In genomic region chr9:109894413-109895090, GRCm38 (mm10) we compare ENCODE assay signal across 8 mouse cellular contexts. TPM values are rescaled to one million over a fixed set of nuclear protein-coding genes. Genes with fewer than 3 reads are reported as not detected.
DNase-seq lines count a peak whose midpoint lies in the region; ATAC-seq and TF ChIP-seq lines count a peak whose summit lies in the region.

No protein-coding gene starts in this region.

- H3K27me3 ChIP-seq in embryonic facial prominence, embryonic 15.5 days: no peaks in the 10 kb centered on the region
- no peaks in the 10 kb centered on the region for H3K27me3 ChIP-seq in heart, embryonic 10.5 days (ENCODE audit: insufficient read depth, poor library complexity, severe bottlenecking)
- no peaks in the 10 kb centered on the region for H3K27me3 ChIP-seq in limb, embryonic 14.5 days (ENCODE audit: control insufficient read depth, insufficient read depth, low read length)
- H3K27me3 ChIP-seq in midbrain, postnatal 0 days (ENCODE audit: insufficient read depth, low read length): no peaks in the 10 kb centered on the region
- no peaks in the 10 kb centered on the region for H3K27me3 ChIP-seq in stomach, embryonic 16.5 days (ENCODE audit: control insufficient read depth, insufficient read depth, low read length)

- peak overlapping the region; percentile 31 for H3K27ac ChIP-seq in embryonic facial prominence, embryonic 15.5 days (replicated peaks)
- H3K27ac ChIP-seq in heart, embryonic 10.5 days: peak overlapping the region; percentile 76
- peak overlapping the region; percentile 70 for H3K27ac ChIP-seq in limb, embryonic 14.5 days (replicated peaks; ENCODE audit: low read depth, low read length)
- H3K27ac ChIP-seq in midbrain, postnatal 0 days (ENCODE audit: low read depth, low read length): peak overlapping the region; percentile 26; the same call in 1 of the 2 replicates
- peak overlapping the region; percentile 50; the same call in 1 of the 2 replicates for H3K27ac ChIP-seq in stomach, embryonic 16.5 days (ENCODE audit: low read length)

- peak; percentile 93 for TF ChIP-seq CTCF in midbrain, postnatal 0 days (IDR thresholded peaks at IDR 0.05)

- ATAC-seq in embryonic facial prominence, embryonic 15.5 days (ENCODE audit: insufficient number of reproducible peaks, low FRiP score, low TSS enrichment, low read depth): peak; percentile 87
- peak; percentile 88 for ATAC-seq in limb, embryonic 14.5 days (ENCODE audit: low FRiP score, low read depth)
- ATAC-seq in midbrain, postnatal 0 days (ENCODE audit: low FRiP score): peak; percentile 86; the same call in 1 of the 2 replicates
- ATAC-seq in stomach, embryonic 16.5 days (ENCODE audit: insufficient read depth, low FRiP score): peak; percentile 72; the same call in 1 of the 2 replicates

- H3K4me3 ChIP-seq in embryonic facial prominence, embryonic 15.5 days (replicated peaks): no peak overlapping the region
- H3K4me3 ChIP-seq in heart, embryonic 10.5 days: no peak overlapping the region
- no peak overlapping the region for H3K4me3 ChIP-seq in limb, embryonic 14.5 days (replicated peaks; ENCODE audit: low read length)
- H3K4me3 ChIP-seq in midbrain, postnatal 0 days (ENCODE audit: low read depth, low read length): no peak overlapping the region
- no peak overlapping the region for H3K4me3 ChIP-seq in stomach, embryonic 16.5 days (replicated peaks; ENCODE audit: low read length)

- H3K4me1 ChIP-seq in embryonic facial prominence, embryonic 15.5 days: peaks cover 12% of the 10 kb centered on the region
- H3K4me1 ChIP-seq in heart, embryonic 10.5 days: peaks cover 13% of the 10 kb centered on the region
- 0 out of 2 replicates have a peak, but pooled peaks cover 3% of the 10 kb centered on the region for H3K4me1 ChIP-seq in limb, embryonic 14.5 days (ENCODE audit: control insufficient read depth, insufficient read depth, low read length)
- no peaks in the 10 kb centered on the region for H3K4me1 ChIP-seq in midbrain, postnatal 0 days (ENCODE audit: insufficient read depth, low read length)
- peaks cover 4% of the 10 kb centered on the region for H3K4me1 ChIP-seq in stomach, embryonic 16.5 days (ENCODE audit: control insufficient read depth, insufficient read depth, low read length)

- 21% methylated on average over 6 of the region's 6 CpGs for WGBS in embryonic facial prominence, embryonic 15.5 days
- 36% methylated on average over 6 of the region's 6 CpGs for WGBS in heart, embryonic 10.5 days
- 35% methylated on average over 6 of the region's 6 CpGs for WGBS in limb, embryonic 14.5 days
- 37% methylated on average over 6 of the region's 6 CpGs for WGBS in midbrain, postnatal 0 days
- WGBS in stomach, embryonic 16.5 days: 29% methylated on average over 6 of the region's 6 CpGs

- peak; percentile 63 for DNase-seq in A20 (ENCODE audit: low read depth, low spot score)
- peak; percentile 90 for DNase-seq in adrenal gland, postnatal 14 days
- DNase-seq in heart, embryonic 10.5 days (ENCODE audit: low spot score): peak; percentile 89
- peak; percentile 90 for DNase-seq in kidney, adult 9 months
- peak; percentile 85 for DNase-seq in limb, embryonic 14.5 days (ENCODE audit: low spot score)
- peak; percentile 90 for DNase-seq in midbrain, postnatal 0 days (ENCODE audit: low spot score)

- H3K36me3 ChIP-seq in embryonic facial prominence, embryonic 15.5 days: peaks cover 46% of the 10 kb centered on the region
- H3K36me3 ChIP-seq in heart, embryonic 10.5 days: peaks cover 59% of the 10 kb centered on the region
- H3K36me3 ChIP-seq in limb, embryonic 14.5 days (ENCODE audit: control insufficient read depth, insufficient read depth, low read length): peaks cover 51% of the 10 kb centered on the region
- peaks cover 28% of the 10 kb centered on the region for H3K36me3 ChIP-seq in midbrain, postnatal 0 days (ENCODE audit: insufficient read depth, low read length)
- H3K36me3 ChIP-seq in stomach, embryonic 16.5 days (ENCODE audit: control insufficient read depth, insufficient read depth, low read length): peaks cover 9% of the 10 kb centered on the region

- H3K9me3 ChIP-seq in embryonic facial prominence, embryonic 15.5 days (replicated peaks): no peaks in the 10 kb centered on the region
- no peaks in the 10 kb centered on the region for H3K9me3 ChIP-seq in heart, embryonic 10.5 days
- H3K9me3 ChIP-seq in limb, embryonic 14.5 days (ENCODE audit: control insufficient read depth, low read length): no peaks in the 10 kb centered on the region
- H3K9me3 ChIP-seq in midbrain, postnatal 0 days (ENCODE audit: low read length): no peaks in the 10 kb centered on the region
- H3K9me3 ChIP-seq in stomach, embryonic 16.5 days (replicated peaks; ENCODE audit: control insufficient read depth, low read length): no peaks in the 10 kb centered on the region

- TF ChIP-seq POLR2A in limb, embryonic 14.5 days (IDR thresholded peaks at IDR 0.05; ENCODE audit: borderline replicate concordance, extremely low read depth, insufficient read depth, insufficient read length): no peak

- H3K9ac ChIP-seq in embryonic facial prominence, embryonic 15.5 days: no peak overlapping the region
- H3K9ac ChIP-seq in limb, embryonic 14.5 days (ENCODE audit: low read depth, low read length, severe bottlenecking): no peak overlapping the region
- H3K9ac ChIP-seq in midbrain, postnatal 0 days (replicated peaks; ENCODE audit: low read length, poor library complexity, severe bottlenecking): peak overlapping the region; percentile 39; the same call in 1 of the 2 replicates
- peak overlapping the region; percentile 14; the same call in 1 of the 2 replicates for H3K9ac ChIP-seq in stomach, embryonic 16.5 days (ENCODE audit: low read length)

- no peak overlapping the region for H3K4me2 ChIP-seq in embryonic facial prominence, embryonic 15.5 days (replicated peaks)
- H3K4me2 ChIP-seq in limb, embryonic 14.5 days (replicated peaks; ENCODE audit: low read depth, low read length, severe bottlenecking): no peak overlapping the region
- no peak overlapping the region for H3K4me2 ChIP-seq in midbrain, postnatal 0 days (ENCODE audit: low read depth, low read length, poor library complexity, severe bottlenecking)
- H3K4me2 ChIP-seq in stomach, embryonic 16.5 days (ENCODE audit: low read depth, low read length): no peak overlapping the region

RNA-seq across cellular contexts. Expression of gene Cdc25a, which starts 19.2 kb away (rescaled TPM):
- 14.6 and 16.7 TPM in 2 replicates for total RNA-seq in adrenal gland, postnatal 14 days (2021)
- polyA plus RNA-seq in embryonic facial prominence, embryonic 15.5 days (2015; fragmentation: Nextera tagmentation; extraction: Ambion mirVana): 26.2 and 26.8 TPM in 2 replicates
- 24.5 and 37.8 TPM in 2 replicates for polyA plus RNA-seq in heart, embryonic 10.5 days (2016; fragmentation: Nextera tagmentation; extraction: Ambion mirVana)
- 24.8 and 26.1 TPM in 2 replicates for polyA plus RNA-seq in limb, embryonic 14.5 days (2012; rRNA removed)
- polyA plus RNA-seq in limb, embryonic 14.5 days (2014; fragmentation: Nextera tagmentation; extraction: Ambion mirVana): 26.8 and 29.4 TPM in 2 replicates
- 7.5 and 11.8 TPM in 2 replicates for total RNA-seq in midbrain, postnatal 0 days (2014; rRNA removed)
- polyA plus RNA-seq in midbrain, postnatal 0 days (2015; fragmentation: Nextera tagmentation; extraction: Ambion mirVana): 6.7 and 6.8 TPM in 2 replicates
- polyA plus RNA-seq in stomach, embryonic 16.5 days (2015; fragmentation: Nextera tagmentation; extraction: Ambion mirVana): 26.0 and 26.6 TPM in 2 replicates

RNA-seq across cellular contexts. Expression of gene Map4, which starts 36.7 kb away (rescaled TPM):
- total RNA-seq in adrenal gland, postnatal 14 days (2021): 85.4 and 94.2 TPM in 2 replicates
- polyA plus RNA-seq in embryonic facial prominence, embryonic 15.5 days (2015; fragmentation: Nextera tagmentation; extraction: Ambion mirVana): 80.1 and 82.4 TPM in 2 replicates
- 69.1 and 88.4 TPM in 2 replicates for polyA plus RNA-seq in heart, embryonic 10.5 days (2016; fragmentation: Nextera tagmentation; extraction: Ambion mirVana)
- polyA plus RNA-seq in limb, embryonic 14.5 days (2012; rRNA removed): 161 and 220 TPM in 2 replicates
- 76.1 and 76.6 TPM in 2 replicates for polyA plus RNA-seq in limb, embryonic 14.5 days (2014; fragmentation: Nextera tagmentation; extraction: Ambion mirVana)
- total RNA-seq in midbrain, postnatal 0 days (2014; rRNA removed): 290 and 293 TPM in 2 replicates
- polyA plus RNA-seq in midbrain, postnatal 0 days (2015; fragmentation: Nextera tagmentation; extraction: Ambion mirVana): 221 and 225 TPM in 2 replicates
- polyA plus RNA-seq in stomach, embryonic 16.5 days (2015; fragmentation: Nextera tagmentation; extraction: Ambion mirVana): 64.3 and 73.2 TPM in 2 replicates

RNA-seq across cellular contexts. Expression of gene Camp, which starts 45.1 kb away (rescaled TPM):
- 2.4 and 5.2 TPM in 2 replicates for total RNA-seq in adrenal gland, postnatal 14 days (2021)
- 2.2 and 2.4 TPM in 2 replicates for polyA plus RNA-seq in embryonic facial prominence, embryonic 15.5 days (2015; fragmentation: Nextera tagmentation; extraction: Ambion mirVana)
- not detected in 2 replicates for polyA plus RNA-seq in heart, embryonic 10.5 days (2016; fragmentation: Nextera tagmentation; extraction: Ambion mirVana)
- polyA plus RNA-seq in limb, embryonic 14.5 days (2012; rRNA removed): 1.2 and 5.9 TPM in 2 replicates
- polyA plus RNA-seq in limb, embryonic 14.5 days (2014; fragmentation: Nextera tagmentation; extraction: Ambion mirVana): 1.4 and 4.8 TPM in 2 replicates
- total RNA-seq in midbrain, postnatal 0 days (2014; rRNA removed): not detected in 2 replicates
- polyA plus RNA-seq in midbrain, postnatal 0 days (2015; fragmentation: Nextera tagmentation; extraction: Ambion mirVana): 0.21 and 0.31 TPM in 2 replicates
- 17.3 and 22.6 TPM in 2 replicates for polyA plus RNA-seq in stomach, embryonic 16.5 days (2015; fragmentation: Nextera tagmentation; extraction: Ambion mirVana)

Comparison
In these comparisons a context has a peak if more than half of its experiments do, and no peak if none do; other contexts are left out.
1. H3K27ac ChIP-seq: peak in every context shown above with its lines; median percentile 76 in heart, embryonic 10.5 days; 70 in limb, embryonic 14.5 days; 50 in stomach, embryonic 16.5 days; 31 in embryonic facial prominence, embryonic 15.5 days; 26 in midbrain, postnatal 0 days.
2. H3K9ac ChIP-seq: peak in midbrain, postnatal 0 days (single experiment) and stomach, embryonic 16.5 days (single experiment); none in embryonic facial prominence, embryonic 15.5 days (single experiment) and limb, embryonic 14.5 days (single experiment).
3. Peak in every context shown above with its lines, with median percentiles within 50 percentile points of each other: DNase-seq and ATAC-seq.